Mouse (Mus musculus) spleen, adult 2 months (tissue): ENCODE results near the gene Klhl7.

Source experiments
- CTCF ChIP-seq: fragments of 200-500 bp; IDR thresholded peaks from 2 replicates; pipeline ENCODE4 v1.5.1; 2011; ENCODE audit warnings: mild to moderate bottlenecking, inconsistent platforms; ENCODE audit not compliant: insufficient read depth, insufficient read length, insufficient replicate concordance; ENCODE audit errors: extremely low read depth
- POLR2A ChIP-seq: fragments of 200-500 bp; IDR thresholded peaks from 2 replicates; pipeline ENCODE4 v1.6.1; 2011; ENCODE audit warnings: low read depth, low read length, inconsistent platforms

GRCm38 (mm10) chr5:24078420-24079179 is 21.8 kb upstream of the Klhl7 start:
- no peak for TF ChIP-seq POLR2A
- TF ChIP-seq CTCF = no peak
